Mouse (Mus musculus): ENCODE data around the gene H2al2a. TPM values are rescaled to one million over a fixed set of nuclear protein-coding genes. Genes with fewer than 3 reads are reported as not detected.

H2al2a gene
- polyA plus RNA-seq (2014; fragmentation: Nextera tagmentation; extraction: Ambion mirVana) = not detected in 2 replicates

- 0 out of 2 replicates have a peak, but pooled peaks cover 2% of the 10 kb centered on the region for H3K4me1 ChIP-seq (ENCODE audit: insufficient read depth)
- H3K27ac ChIP-seq (ENCODE audit: low read depth) = no peak within 1 kb of the TSS
- no peak within 1 kb of the TSS for H3K4me3 ChIP-seq (ENCODE audit: low read depth, low read length)
- H3K36me3 ChIP-seq (ENCODE audit: insufficient read depth) = no peaks in the 10 kb centered on the region
- no peaks in the 10 kb centered on the region for H3K27me3 ChIP-seq (ENCODE audit: insufficient read depth, low read length)
- ATAC-seq (ENCODE audit: insufficient read depth) (no peak), DNase-seq (no peak)
- no peaks in the 10 kb centered on the region for H3K9me3 ChIP-seq (ENCODE audit: low read depth, low read length)
- H3K4me2 ChIP-seq = no peak within 1 kb of the TSS
- H3K9ac ChIP-seq = no peak within 1 kb of the TSS
- no peak for TF ChIP-seq CTCF (IDR thresholded peaks at IDR 0.05; ENCODE audit: low read depth)
Measured at GRCm38 (mm10) chr2:17996858-17997257, at the start of gene H2al2a. H2al2a (minus strand) TSS chr2:17996958.

- Histone ChIP-seq H3K4me2 (peak overlapping the region; percentile 90), H3K4me3 (ENCODE audit: low read depth, low read length) (peak overlapping the region; percentile 79), H3K36me3 (ENCODE audit: insufficient read depth) (no peaks in the 10 kb centered on the region), H3K27me3 (ENCODE audit: insufficient read depth, low read length) (no peaks in the 10 kb centered on the region), H3K4me1 (ENCODE audit: insufficient read depth) (peaks cover 24% of the 10 kb centered on the region), H3K9ac (peak overlapping the region; percentile 99), H3K9me3 (ENCODE audit: low read depth, low read length) (no peaks in the 10 kb centered on the region), H3K27ac (ENCODE audit: low read depth) (peak overlapping the region; percentile 99)
- ATAC-seq (ENCODE audit: insufficient read depth) = no peak
- no peak for TF ChIP-seq CTCF (IDR thresholded peaks at IDR 0.05; ENCODE audit: low read depth)
- DNase-seq = peak; percentile 33
- 0% methylated on average over 4 of the region's 4 CpGs for WGBS
Measured at GRCm38 (mm10) chr2:18046186-18046585, 49.4 kb upstream of the H2al2a start.

GRCm38 (mm10) chr2:18045781-18046181 lies 49.0 kb upstream of the H2al2a start:
- WGBS = 6% methylated on average over 6 of the region's 6 CpGs

GRCm38 (mm10) chr2:18045143-18045780 lies 48.5 kb upstream of the H2al2a start:
- TF ChIP-seq CTCF (IDR thresholded peaks at IDR 0.05; ENCODE audit: low read depth) = no peak
- peak overlapping the region; percentile 79 for H3K4me3 ChIP-seq (ENCODE audit: low read depth, low read length)
- peak overlapping the region; percentile 99 for H3K27ac ChIP-seq (ENCODE audit: low read depth)
- peak; percentile 60 for DNase-seq
- ATAC-seq (ENCODE audit: insufficient read depth) = no peak
- H3K4me1 ChIP-seq (ENCODE audit: insufficient read depth) = peaks cover 33% of the 10 kb centered on the region
- no peaks in the 10 kb centered on the region for H3K27me3 ChIP-seq (ENCODE audit: insufficient read depth, low read length)
- 7% methylated on average over 7 of the region's 7 CpGs for WGBS
- H3K4me2 ChIP-seq = peak overlapping the region; percentile 90
- H3K9ac ChIP-seq = peak overlapping the region; percentile 99
- H3K9me3 ChIP-seq (ENCODE audit: low read depth, low read length) = no peaks in the 10 kb centered on the region
- H3K36me3 ChIP-seq (ENCODE audit: insufficient read depth) = no peaks in the 10 kb centered on the region

More at GRCm38 (mm10) chr2:18045781-18046181, 49.0 kb upstream of the H2al2a start:
- no peak for TF ChIP-seq CTCF (IDR thresholded peaks at IDR 0.05; ENCODE audit: low read depth)
- Histone ChIP-seq H3K27me3 (ENCODE audit: insufficient read depth, low read length) (no peaks in the 10 kb centered on the region), H3K4me1 (ENCODE audit: insufficient read depth) (peaks cover 28% of the 10 kb centered on the region), H3K9me3 (ENCODE audit: low read depth, low read length) (no peaks in the 10 kb centered on the region), H3K4me3 (ENCODE audit: low read depth, low read length) (peak overlapping the region; percentile 79), H3K4me2 (peak overlapping the region; percentile 90), H3K36me3 (ENCODE audit: insufficient read depth) (no peaks in the 10 kb centered on the region), H3K27ac (ENCODE audit: low read depth) (peak overlapping the region; percentile 99), H3K9ac (peak overlapping the region; percentile 99)
- DNase-seq (peak; percentile 43), ATAC-seq (ENCODE audit: insufficient read depth) (no peak)

GRCm38 (mm10) chr2:18041199-18041885 lies 44.6 kb upstream of the H2al2a start:
- Histone ChIP-seq H3K27ac (ENCODE audit: low read depth) (peak overlapping the region; percentile 61), H3K36me3 (ENCODE audit: insufficient read depth) (no peaks in the 10 kb centered on the region), H3K9ac (peak overlapping the region; percentile 60), H3K9me3 (ENCODE audit: low read depth, low read length) (no peaks in the 10 kb centered on the region), H3K27me3 (ENCODE audit: insufficient read depth, low read length) (no peaks in the 10 kb centered on the region), H3K4me1 (ENCODE audit: insufficient read depth) (peaks cover 33% of the 10 kb centered on the region), H3K4me2 (peak overlapping the region; percentile 64), H3K4me3 (ENCODE audit: low read depth, low read length) (peak overlapping the region; percentile 3)
- ATAC-seq (ENCODE audit: insufficient read depth) (peak; percentile 71; the same call in 1 of the 2 replicates), DNase-seq (peak; percentile 68)
- 16% methylated on average over 14 of the region's 14 CpGs for WGBS
- TF ChIP-seq CTCF (IDR thresholded peaks at IDR 0.05; ENCODE audit: low read depth) = no peak

GRCm38 (mm10) chr2:18040347-18041160 lies 43.8 kb upstream of the H2al2a start:
- WGBS = 37% methylated on average over 27 of the region's 27 CpGs
- Histone ChIP-seq H3K4me3 (ENCODE audit: low read depth, low read length) (peak overlapping the region; percentile 3), H3K27ac (ENCODE audit: low read depth) (peak overlapping the region; percentile 61), H3K27me3 (ENCODE audit: insufficient read depth, low read length) (no peaks in the 10 kb centered on the region), H3K9ac (peak overlapping the region; percentile 60), H3K4me1 (ENCODE audit: insufficient read depth) (peaks cover 33% of the 10 kb centered on the region), H3K9me3 (ENCODE audit: low read depth, low read length) (no peaks in the 10 kb centered on the region), H3K36me3 (ENCODE audit: insufficient read depth) (no peaks in the 10 kb centered on the region), H3K4me2 (peak overlapping the region; percentile 64)
- ATAC-seq (ENCODE audit: insufficient read depth) = peak; percentile 57; the same call in 1 of the 2 replicates
- DNase-seq = peak; percentile 28
- TF ChIP-seq CTCF (IDR thresholded peaks at IDR 0.05; ENCODE audit: low read depth) = no peak
